Mouse (Mus musculus) forebrain, embryonic 13.5 days (tissue): Measurements from ENCODE around the gene Slc35g1. TPM values are rescaled to one million over a fixed set of nuclear protein-coding genes. Genes with fewer than 3 reads are reported as not detected.
A peak's percentile ranks its signal among the peaks of the same experiment; 100 is the strongest.
"Not testable (repeated sequence)": the region's sequence is repeated elsewhere in the genome, so short reads cannot be mapped to it uniquely, and the experiment has no call there.

Experiments used
- ATAC-seq: fragments of 200-750 bp; cut with Nextera tagmentation; 2 replicates; pipeline ENCODE4 v1.8.0; 2017
- H3K27ac ChIP-seq: fragments of 300-500 bp; sonication (generic); 2 replicates; pipeline ENCODE4 v1.5.1; 2015; ENCODE audit warnings: inconsistent platforms, mild to moderate bottlenecking, moderate library complexity
- H3K27me3 ChIP-seq: fragments of 300-500 bp; sonication (generic); 2 replicates; pipeline ENCODE4 v1.6.1; 2015; ENCODE audit warnings: mild to moderate bottlenecking, inconsistent platforms
- H3K36me3 ChIP-seq: fragments of 300-500 bp; sonication (generic); 2 replicates; pipeline ENCODE4 v1.6.1; 2015; ENCODE audit warnings: mild to moderate bottlenecking, inconsistent platforms; ENCODE audit not compliant: poor library complexity, severe bottlenecking
- H3K4me1 ChIP-seq: fragments of 300-500 bp; sonication (generic); 2 replicates; pipeline ENCODE4 v1.6.1; 2015; ENCODE audit warnings: inconsistent platforms
- H3K4me2 ChIP-seq: fragments of 300-500 bp; sonication (generic); 2 replicates; pipeline ENCODE4 v1.6.1; 2015; ENCODE audit warnings: inconsistent platforms, mild to moderate bottlenecking, moderate library complexity
- H3K4me3 ChIP-seq: fragments of 300-500 bp; sonication (generic); 2 replicates; pipeline ENCODE4 v1.5.1; 2015; ENCODE audit warnings: mild to moderate bottlenecking, inconsistent platforms
- H3K9ac ChIP-seq: fragments of 300-500 bp; sonication (generic); 2 replicates; pipeline ENCODE4 v1.6.1; 2015; ENCODE audit warnings: mild to moderate bottlenecking, inconsistent platforms
- H3K9me3 ChIP-seq: fragments of 300-500 bp; sonication (generic); replicated peaks from 2 replicates; pipeline ENCODE4 v1.6.1; 2016; ENCODE audit warnings: inconsistent platforms
- WGBS: fragments of 180-500 bp; shearing (Covaris S2); methylation state at CpG from one replicate; pipeline ENCODE4 v1.1.7; 2015; 5-methylcytosine and 5-hydroxymethylcytosine counted together
- polyA plus RNA-seq: library from polyadenylated mRNA; unstranded; fragments of >200 nt; fragmentation: Nextera tagmentation; extraction: Ambion mirVana; gene quantifications from 2 replicates; pipeline ENCODE4 v1.2.1, GENCODE M21; 2015

Slc35g1 gene
- polyA plus RNA-seq, 1 experiment from 2014 or later, result 2.3 TPM

GRCm38 (mm10) chr19:38361850-38362249 is 33.9 kb upstream of the Slc35g1 start:
- no peak overlapping the region for H3K27ac ChIP-seq
- H3K9me3 ChIP-seq, result no peaks in the 10 kb centered on the region
- H3K36me3 ChIP-seq, result no peaks in the 10 kb centered on the region
- H3K4me1 ChIP-seq, result no peaks in the 10 kb centered on the region
- H3K4me2 ChIP-seq, result no peak overlapping the region
- no peak overlapping the region for H3K9ac ChIP-seq
- H3K27me3 ChIP-seq, result no peaks in the 10 kb centered on the region
- ATAC-seq, result no peak
- H3K4me3 ChIP-seq, result no peak overlapping the region
- 77% methylated on average over 2 of the region's 2 CpGs for WGBS

GRCm38 (mm10) chr19:38363358-38363757 is 32.4 kb upstream of the Slc35g1 start:
- H3K9ac ChIP-seq, result no peak overlapping the region
- H3K36me3 ChIP-seq, result no peaks in the 10 kb centered on the region
- H3K27ac ChIP-seq, result no peak overlapping the region
- no peaks in the 10 kb centered on the region for H3K4me1 ChIP-seq
- WGBS, result 22% methylated on average over 1 of the region's 1 CpGs
- no peak for ATAC-seq
- no peak overlapping the region for H3K4me2 ChIP-seq
- no peaks in the 10 kb centered on the region for H3K9me3 ChIP-seq
- no peaks in the 10 kb centered on the region for H3K27me3 ChIP-seq
- H3K4me3 ChIP-seq, result no peak overlapping the region

- no peak overlapping the region for H3K4me3 ChIP-seq
- H3K27ac ChIP-seq, result no peak overlapping the region
- H3K27me3 ChIP-seq, result no peaks in the 10 kb centered on the region
- H3K4me1 ChIP-seq, result no peaks in the 10 kb centered on the region
- WGBS, result 58% methylated on average over 6 of the region's 6 CpGs
- peaks cover 3% of the 10 kb centered on the region; the same call in 1 of the 2 replicates for H3K9me3 ChIP-seq
- no peak overlapping the region for H3K4me2 ChIP-seq
- no peak overlapping the region for H3K9ac ChIP-seq
- no peak for ATAC-seq
- H3K36me3 ChIP-seq, result no peaks in the 10 kb centered on the region
Observed at GRCm38 (mm10) chr19:38363879-38364659, 31.7 kb upstream of the Slc35g1 start.

- Histone ChIP-seq H3K9ac (no peak overlapping the region), H3K4me1 (no peaks in the 10 kb centered on the region), H3K9me3 (peaks cover 3% of the 10 kb centered on the region; the same call in 1 of the 2 replicates), H3K4me2 (no peak overlapping the region), H3K4me3 (no peak overlapping the region), H3K27me3 (no peaks in the 10 kb centered on the region), H3K36me3 (no peaks in the 10 kb centered on the region), H3K27ac (no peak overlapping the region)
- WGBS, result 66% methylated on average over 11 of the region's 11 CpGs
- no peak for ATAC-seq
Observed at GRCm38 (mm10) chr19:38364939-38365614, 30.7 kb upstream of the Slc35g1 start.

GRCm38 (mm10) chr19:38372460-38373102 is 23.2 kb upstream of the Slc35g1 start:
- no peak overlapping the region for H3K27ac ChIP-seq
- H3K4me1 ChIP-seq, result no peaks in the 10 kb centered on the region
- 44% methylated on average over 11 of the region's 11 CpGs for WGBS
- H3K36me3 ChIP-seq, result no peaks in the 10 kb centered on the region
- H3K27me3 ChIP-seq, result peaks cover 3% of the 10 kb centered on the region
- no peak overlapping the region for H3K4me2 ChIP-seq
- ATAC-seq, result no peak
- H3K9me3 ChIP-seq, result peaks cover 3% of the 10 kb centered on the region; the same call in 1 of the 2 replicates
- no peak overlapping the region for H3K4me3 ChIP-seq
- no peak overlapping the region for H3K9ac ChIP-seq

- 54% methylated on average over 2 of the region's 2 CpGs for WGBS
- Histone ChIP-seq H3K9me3 (peaks cover 3% of the 10 kb centered on the region; the same call in 1 of the 2 replicates), H3K4me1 (no peaks in the 10 kb centered on the region), H3K4me3 (no peak overlapping the region), H3K27ac (no peak overlapping the region), H3K4me2 (no peak overlapping the region), H3K36me3 (no peaks in the 10 kb centered on the region), H3K9ac (no peak overlapping the region), H3K27me3 (peaks cover 3% of the 10 kb centered on the region)
- ATAC-seq, result no peak
Observed at GRCm38 (mm10) chr19:38373371-38373770, 22.4 kb upstream of the Slc35g1 start.

GRCm38 (mm10) chr19:38383769-38384168 is 12.0 kb upstream of the Slc35g1 start:
- 92% methylated on average over 12 of the region's 12 CpGs for WGBS
- H3K27ac ChIP-seq, result no peak overlapping the region
- H3K9me3 ChIP-seq, result no peaks in the 10 kb centered on the region
- ATAC-seq, result no peak
- H3K36me3 ChIP-seq, result no peaks in the 10 kb centered on the region
- H3K9ac ChIP-seq, result no peak overlapping the region
- no peaks in the 10 kb centered on the region for H3K27me3 ChIP-seq
- no peaks in the 10 kb centered on the region for H3K4me1 ChIP-seq
- no peak overlapping the region for H3K4me2 ChIP-seq
- H3K4me3 ChIP-seq, result no peak overlapping the region

GRCm38 (mm10) chr19:38387021-38387420 is 8.8 kb upstream of the Slc35g1 start:
- not testable (repeated sequence) for H3K4me2 ChIP-seq, H3K4me1 ChIP-seq, H3K9me3 ChIP-seq, H3K4me3 ChIP-seq, H3K36me3 ChIP-seq, ATAC-seq, H3K27ac ChIP-seq, H3K9ac ChIP-seq, H3K27me3 ChIP-seq
- WGBS, result 96% methylated on average over 1 of the region's 1 CpGs

GRCm38 (mm10) chr19:38387835-38388234 is 7.9 kb upstream of the Slc35g1 start:
- Histone ChIP-seq H3K9me3 (no peaks in the 10 kb centered on the region), H3K36me3 (no peaks in the 10 kb centered on the region), H3K27ac (no peak overlapping the region), H3K4me3 (no peak overlapping the region), H3K27me3 (no peaks in the 10 kb centered on the region), H3K9ac (no peak overlapping the region), H3K4me2 (no peak overlapping the region), H3K4me1 (no peaks in the 10 kb centered on the region)
- WGBS, result 93% methylated on average over 4 of the region's 4 CpGs
- ATAC-seq, result no peak

GRCm38 (mm10) chr19:38396633-38396970 is 822 bp downstream of the Slc35g1 start:
- H3K4me1 ChIP-seq, result no peaks in the 10 kb centered on the region
- no peak for ATAC-seq
- 16% methylated on average over 8 of the region's 8 CpGs for WGBS
- no peaks in the 10 kb centered on the region for H3K27me3 ChIP-seq
- peaks cover 3% of the 10 kb centered on the region; the same call in 1 of the 2 replicates for H3K36me3 ChIP-seq
- peak overlapping the region; percentile 72 for H3K4me2 ChIP-seq
- H3K9ac ChIP-seq, result peak overlapping the region; percentile 80
- H3K27ac ChIP-seq, result no peak overlapping the region
- no peaks in the 10 kb centered on the region for H3K9me3 ChIP-seq
- H3K4me3 ChIP-seq, result peak overlapping the region; percentile 71

GRCm38 (mm10) chr19:38397004-38397403 is 1.2 kb downstream of the Slc35g1 start:
- Histone ChIP-seq H3K9me3 (no peaks in the 10 kb centered on the region), H3K9ac (0 out of 2 replicates have a peak overlapping the region, but pooled peaks have one; percentile 80), H3K36me3 (peaks cover 3% of the 10 kb centered on the region; the same call in 1 of the 2 replicates), H3K27ac (no peak overlapping the region), H3K27me3 (no peaks in the 10 kb centered on the region), H3K4me2 (peak overlapping the region; percentile 72), H3K4me3 (peak overlapping the region; percentile 71; the same call in 1 of the 2 replicates), H3K4me1 (no peaks in the 10 kb centered on the region)
- 20% methylated on average over 6 of the region's 6 CpGs for whole genome bisulfite sequencing
- ATAC-seq, result no peak

- no peak overlapping the region for H3K4me2 ChIP-seq
- H3K9ac ChIP-seq, result no peak overlapping the region
- H3K27me3 ChIP-seq, result no peaks in the 10 kb centered on the region
- H3K9me3 ChIP-seq, result no peaks in the 10 kb centered on the region
- 96% methylated on average over 8 of the region's 8 CpGs for WGBS
- no peak for ATAC-seq
- H3K4me1 ChIP-seq, result no peaks in the 10 kb centered on the region
- no peak overlapping the region for H3K27ac ChIP-seq
- H3K4me3 ChIP-seq, result no peak overlapping the region
- H3K36me3 ChIP-seq, result peaks cover 6% of the 10 kb centered on the region; the same call in 1 of the 2 replicates
Observed at GRCm38 (mm10) chr19:38398966-38399365, 3.2 kb downstream of the Slc35g1 start.
